Mouse (Mus musculus): Measurements from ENCODE around the gene Dcaf12. TPM values are rescaled to one million over a fixed set of nuclear protein-coding genes. Genes with fewer than 3 reads are reported as not detected.

Dcaf12 gene
- total RNA-seq, 2 experiments from 2014 or later = 45.8 to 49.6 TPM

- no peak for DNase-seq (ENCODE audit: extremely low spot score in 1 of 2, low spot score in 1 of 2)
Measured at GRCm38 (mm10) chr4:41255564-41256210, 59.0 kb downstream of the Dcaf12 start.

- no peak for DNase-seq (ENCODE audit: extremely low spot score in 1 of 2, low spot score in 1 of 2)
Measured at GRCm38 (mm10) chr4:41253756-41254155, 60.9 kb downstream of the Dcaf12 start.

- DNase-seq (ENCODE audit: extremely low spot score in 1 of 2, low spot score in 1 of 2) = no peak
Measured at GRCm38 (mm10) chr4:41245408-41245807, 69.3 kb downstream of the Dcaf12 start.

Other genes with a start within 250 kb of the Dcaf12 start
- gene Aqp3, start 216.7 kb downstream of the Dcaf12 start, total RNA-seq (2021) = not detected
- gene Nol6, start 190.4 kb downstream of the Dcaf12 start, total RNA-seq (2021) = 100 to 1,000 TPM; 101 to 103 TPM
- gene Ube2r2, start 179.1 kb downstream of the Dcaf12 start, total RNA-seq (2021) = 10 to 100 TPM; 76.4 to 77.5 TPM
- 10 to 100 TPM; 40.5 to 48.3 TPM for gene Ubap2, start 39.7 kb downstream of the Dcaf12 start, total RNA-seq (2021)
- 10 to 100 TPM; 41.4 to 42.1 TPM for gene Ubap1, start 34.1 kb upstream of the Dcaf12 start, total RNA-seq (2021)
- 1 to 10 TPM; 1.0 to 1.5 TPM for gene Kif24, start 150.0 kb upstream of the Dcaf12 start, total RNA-seq (2021)
- gene Nudt2, start 150.3 kb upstream of the Dcaf12 start, total RNA-seq (2021) = 10 to 100 TPM; 27.4 to 31.4 TPM
- gene AI464131, start 188.2 kb upstream of the Dcaf12 start, total RNA-seq (2021) = 10 to 100 TPM; 32.4 to 33.3 TPM
- gene 1110017D15Rik, start 202.4 kb upstream of the Dcaf12 start, total RNA-seq (2021) = 1 to 10 TPM; 4.5 to 7.0 TPM